Mouse (Mus musculus) bone marrow macrophage, adult 2 months (primary cell): ENCODE data around the gene Pla2g6.

ENCODE experiments used
- CTCF ChIP-seq: IDR thresholded peaks from 2 replicates; pipeline ENCODE4 v1.5.1; 2012; ENCODE audit warnings: low read depth, mild to moderate bottlenecking, low read length, moderate library complexity
- POLR2A ChIP-seq: IDR thresholded peaks from 2 replicates; pipeline ENCODE4 v1.6.1; 2012; ENCODE audit warnings: mild to moderate bottlenecking, low read depth, low read length, borderline replicate concordance

GRCm38 (mm10) chr15:79273020-79273419 lies 55.2 kb downstream of the Pla2g6 start:
- TF ChIP-seq CTCF (no peak), POLR2A (no peak)
